Mouse (Mus musculus) spleen, postnatal 10 days (tissue): Measurements from ENCODE around the gene D16Ertd472e.
A peak's percentile ranks its signal among the peaks of the same experiment; 100 is the strongest.

Experiments
- DNase-seq, 2 experiments: peaks; one replicate each; pipeline ENCODE4 v3.0.0; 2021 to 2022; ENCODE audit warnings: low spot score in 2 of 2

D16Ertd472e gene

DNA sequence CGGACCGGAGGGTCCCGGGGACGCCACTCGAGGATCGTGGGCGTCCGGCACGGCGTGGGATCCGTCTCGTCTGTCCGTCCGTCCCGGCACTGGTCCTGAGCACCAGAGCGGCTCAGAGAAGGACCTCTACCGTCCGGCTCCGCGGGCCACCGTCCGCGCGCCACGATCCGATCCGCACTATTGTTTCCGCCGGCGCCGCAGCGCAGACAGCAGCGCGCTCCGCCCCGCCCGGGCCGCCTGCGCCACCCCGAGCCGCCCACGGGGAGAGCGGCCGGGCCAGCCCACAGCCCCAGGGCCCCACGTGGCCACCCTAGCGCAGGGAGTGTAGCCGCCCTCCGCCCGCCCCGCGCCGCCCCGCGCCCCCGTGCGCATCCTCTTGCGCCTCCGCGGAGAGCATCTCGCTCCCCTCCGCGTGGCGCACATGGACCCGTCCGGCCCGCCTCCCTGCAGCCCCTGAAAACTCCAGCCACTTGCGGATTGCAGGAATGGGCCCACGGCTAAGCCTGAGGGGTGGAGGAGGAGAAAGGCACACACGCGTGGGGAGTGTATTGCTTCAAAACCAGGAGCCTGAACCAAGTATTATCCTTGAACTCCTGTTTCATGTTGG is at the start of gene D16Ertd472e:
D16Ertd472e (minus strand) TSS at position 231 of the 607 bp plus-strand sequence.
- DNase-seq: peak; percentile 68 to 84

DNA sequence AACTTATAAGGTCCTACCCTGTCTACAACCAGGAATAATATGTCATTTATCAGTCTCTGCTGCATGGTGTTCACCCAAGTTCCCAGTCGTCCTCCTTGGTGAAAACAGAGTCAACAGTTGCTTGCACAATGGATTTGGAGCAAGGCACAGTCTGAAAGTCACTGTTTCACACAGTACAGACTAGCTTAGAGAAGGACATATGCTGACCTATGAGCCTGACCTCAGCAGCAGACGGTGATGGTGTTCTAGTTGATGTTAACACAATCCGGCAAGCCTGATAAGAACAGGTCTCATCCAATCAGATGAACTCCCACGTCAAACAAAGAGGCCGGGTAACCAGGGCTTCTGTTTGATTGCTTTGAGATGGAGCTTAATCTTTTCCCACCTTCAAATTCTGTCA is 46.2 kb upstream of the D16Ertd472e start:
- no peak for DNase-seq

DNA sequence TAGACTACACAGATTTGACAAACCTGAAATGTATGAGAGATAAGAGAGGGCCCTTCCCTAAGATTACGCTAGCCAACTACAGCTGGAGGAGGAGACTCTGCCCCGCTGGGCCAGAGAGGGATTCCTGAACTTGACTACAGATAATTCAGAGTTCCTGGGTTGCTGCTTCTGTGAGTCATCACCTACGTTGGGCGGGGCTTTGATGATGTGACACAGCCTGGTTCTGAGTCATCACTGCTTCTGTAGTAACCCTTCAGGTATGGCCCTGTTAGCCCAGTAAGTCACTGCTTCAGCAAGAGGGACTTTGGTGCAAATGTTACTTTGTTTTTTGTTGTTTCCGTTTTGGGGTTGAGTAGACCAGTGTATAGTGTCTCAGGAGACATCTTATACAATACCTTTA is 42.9 kb upstream of the D16Ertd472e start:
- no peak for DNase-seq

DNA sequence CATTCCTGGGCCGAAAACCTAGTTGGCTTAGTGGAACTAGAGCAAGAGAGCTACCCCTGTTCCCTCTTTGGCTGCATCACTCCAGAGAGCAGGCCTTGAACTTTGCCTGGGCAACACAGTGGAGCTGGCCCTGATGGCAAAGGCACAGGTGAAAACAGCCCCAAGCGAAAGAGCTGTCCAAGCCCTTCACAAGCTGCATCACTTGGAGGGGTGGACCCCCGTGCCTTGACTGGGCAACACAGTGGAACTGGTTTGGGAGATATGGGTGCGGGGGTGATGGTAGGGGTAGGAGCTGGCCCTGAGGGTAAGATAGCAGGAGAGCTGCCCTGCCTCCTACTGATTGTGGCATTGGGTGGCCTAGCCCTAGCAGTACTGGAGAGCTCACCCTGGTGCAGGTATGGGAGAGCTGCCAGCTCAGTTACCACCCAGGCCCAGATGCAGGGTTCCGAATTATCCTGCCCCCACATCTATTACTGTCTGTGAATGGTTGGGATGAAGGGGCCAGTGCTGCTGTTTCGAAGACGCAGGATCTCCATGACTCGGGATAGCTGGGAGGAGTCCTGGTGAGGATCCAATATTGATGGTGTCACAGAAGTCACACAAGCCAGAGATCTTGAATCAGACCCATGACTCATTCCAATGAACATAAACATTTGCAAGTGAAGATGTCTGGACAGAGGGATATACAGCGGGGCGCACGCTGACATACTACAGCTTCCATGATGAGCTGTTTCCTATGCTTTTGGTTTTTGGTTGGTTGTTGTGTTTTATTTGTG is 41.4 kb upstream of the D16Ertd472e start:
- DNase-seq: no peak

- DNase-seq: no peak
Measured at GRCm38 (mm10) chr16:78606202-78606601, 29.7 kb upstream of the D16Ertd472e start.

DNA sequence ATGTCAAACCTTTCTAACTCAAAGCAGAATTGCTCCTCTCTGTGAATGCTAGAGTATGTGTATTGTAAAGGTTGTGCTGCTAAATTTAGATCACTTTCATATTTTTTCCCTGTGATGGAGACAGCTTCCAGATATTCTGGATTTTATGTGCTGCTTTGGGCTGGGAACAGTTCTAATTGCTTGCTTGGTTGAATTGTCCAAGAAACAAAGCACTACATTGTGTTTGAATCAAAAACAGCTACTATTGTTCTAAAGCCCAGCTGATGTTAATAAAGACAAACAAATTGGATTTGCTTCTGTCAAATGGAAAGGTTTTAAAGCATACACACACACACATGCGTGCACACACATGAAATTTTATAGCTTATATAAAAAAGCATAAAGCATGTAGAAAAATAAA is 22.4 kb upstream of the D16Ertd472e start:
- DNase-seq: no peak

- DNase-seq: no peak
Measured at GRCm38 (mm10) chr16:78596381-78596780, 19.9 kb upstream of the D16Ertd472e start.

GRCm38 (mm10) chr16:78595821-78596220 is 19.3 kb upstream of the D16Ertd472e start:
- DNase-seq: no peak

GRCm38 (mm10) chr16:78594154-78594553 is 17.6 kb upstream of the D16Ertd472e start:
- DNase-seq: no peak

DNA sequence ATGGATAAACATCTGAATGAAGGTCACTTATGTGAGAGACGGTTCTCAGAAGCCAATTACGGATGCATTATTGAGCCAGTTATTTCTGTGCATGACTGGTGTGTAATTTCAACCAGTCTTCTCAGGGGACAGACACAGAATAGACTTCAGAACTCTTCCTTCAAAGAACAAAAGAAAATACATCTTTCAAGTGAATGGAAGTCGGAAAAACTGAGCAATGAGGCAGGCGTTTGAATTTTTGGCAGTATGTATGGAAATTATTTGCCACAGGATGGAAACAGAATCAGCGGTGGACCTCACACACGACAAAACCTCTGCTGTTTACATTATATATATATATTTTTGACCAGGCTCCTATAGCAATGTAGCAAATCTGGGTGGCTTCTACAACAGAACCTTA is 14.6 kb upstream of the D16Ertd472e start:
- no peak for DNase-seq

DNA sequence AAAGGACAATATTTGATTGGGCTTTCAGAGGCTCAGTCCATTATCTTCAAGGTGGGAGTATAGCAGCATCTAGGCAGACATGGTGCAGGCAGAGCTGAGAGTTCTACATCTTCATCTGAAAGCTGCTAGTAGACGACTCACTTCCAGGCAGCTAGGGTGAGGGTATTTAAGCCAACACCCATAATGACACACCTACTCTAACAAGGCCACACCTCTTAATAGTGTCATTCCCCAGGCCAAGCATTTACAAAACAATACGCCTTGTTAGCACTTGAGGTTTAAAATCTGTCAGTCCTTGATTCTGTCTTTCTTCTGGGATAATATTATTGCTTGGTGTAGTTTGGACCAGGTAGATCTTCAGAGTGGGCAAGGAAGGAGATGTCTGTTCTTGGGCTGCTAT is 12.3 kb upstream of the D16Ertd472e start:
- DNase-seq: no peak

GRCm38 (mm10) chr16:78586621-78587020 is 10.1 kb upstream of the D16Ertd472e start:
- no peak for DNase-seq

- no peak for DNase-seq
Measured at GRCm38 (mm10) chr16:78585664-78586397, 9.3 kb upstream of the D16Ertd472e start.

GRCm38 (mm10) chr16:78585163-78585562 is 8.7 kb upstream of the D16Ertd472e start:
- DNase-seq: no peak

- no peak for DNase-seq
Measured at GRCm38 (mm10) chr16:78583968-78584367, 7.5 kb upstream of the D16Ertd472e start.

DNA sequence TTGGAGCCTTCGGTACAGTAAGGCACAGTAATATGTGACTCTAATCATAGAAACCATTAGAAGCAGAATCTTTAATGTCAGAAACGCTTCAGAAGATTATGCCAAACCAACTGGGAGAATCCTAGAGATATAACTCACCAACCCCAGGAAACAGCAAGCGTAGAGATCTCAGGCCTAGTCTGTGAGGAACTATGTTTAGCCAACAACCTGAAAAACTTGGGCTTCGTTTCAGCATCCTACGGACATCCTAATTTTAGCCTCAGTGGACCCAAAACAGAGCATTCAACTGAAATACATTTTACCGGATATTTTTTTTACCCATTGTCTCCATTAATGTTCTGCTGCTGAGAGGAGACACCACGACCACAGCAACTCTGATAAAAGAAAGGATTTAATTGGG is 3.9 kb upstream of the D16Ertd472e start:
- DNase-seq: no peak

DNA sequence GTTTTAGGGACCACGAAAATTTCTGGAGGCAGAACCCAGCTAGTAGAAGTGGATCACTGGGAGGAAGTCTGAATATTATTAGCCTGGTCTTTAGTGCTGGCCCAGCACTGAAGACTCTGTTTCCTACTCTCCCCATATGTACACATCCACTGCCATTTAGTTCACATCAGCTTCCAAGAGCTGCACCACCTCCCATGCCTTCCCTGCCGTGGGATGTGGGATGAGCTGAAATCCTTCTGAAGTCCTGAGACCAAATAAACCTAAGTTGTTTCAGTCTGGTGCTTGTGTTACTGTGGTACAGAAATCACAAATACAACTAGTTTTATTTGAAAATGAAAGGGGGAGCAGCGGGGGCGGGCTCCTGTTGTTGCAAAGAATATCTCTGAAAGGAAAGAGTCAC is 2.9 kb upstream of the D16Ertd472e start:
- DNase-seq: no peak

- DNase-seq: no peak
Measured at GRCm38 (mm10) chr16:78577085-78577671, 670 bp upstream of the D16Ertd472e start.

DNA sequence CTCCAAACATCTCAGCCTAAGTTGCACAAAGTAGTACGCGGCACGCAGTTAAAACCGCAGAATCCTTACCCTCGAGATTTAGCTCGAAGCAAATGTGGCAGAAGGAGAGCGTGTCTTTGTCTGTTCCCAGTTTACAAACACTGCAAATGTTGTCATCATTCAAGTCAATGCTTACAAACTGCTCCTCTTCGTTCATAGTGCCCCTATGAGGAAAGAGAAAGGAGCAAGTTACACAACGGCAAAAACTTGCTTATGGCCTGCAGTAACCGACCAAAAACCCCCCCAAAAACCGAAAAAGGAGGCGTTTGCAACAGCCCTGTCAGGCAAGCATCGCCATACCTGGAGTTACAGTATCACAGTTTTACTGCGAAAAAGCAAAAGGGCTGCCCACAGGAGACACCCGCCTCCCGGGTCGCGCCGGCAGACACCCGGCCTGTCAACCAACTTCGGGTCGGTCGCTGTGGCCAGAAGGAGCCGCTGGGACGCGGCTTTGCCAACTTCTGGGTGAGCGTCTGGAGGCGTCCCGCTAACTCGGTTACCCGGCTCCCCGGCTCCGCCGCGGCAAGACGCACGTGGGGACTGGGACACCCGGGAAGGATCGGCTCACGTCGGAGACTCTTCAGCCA is 543 bp downstream of the D16Ertd472e start:
- no peak for DNase-seq

DNA sequence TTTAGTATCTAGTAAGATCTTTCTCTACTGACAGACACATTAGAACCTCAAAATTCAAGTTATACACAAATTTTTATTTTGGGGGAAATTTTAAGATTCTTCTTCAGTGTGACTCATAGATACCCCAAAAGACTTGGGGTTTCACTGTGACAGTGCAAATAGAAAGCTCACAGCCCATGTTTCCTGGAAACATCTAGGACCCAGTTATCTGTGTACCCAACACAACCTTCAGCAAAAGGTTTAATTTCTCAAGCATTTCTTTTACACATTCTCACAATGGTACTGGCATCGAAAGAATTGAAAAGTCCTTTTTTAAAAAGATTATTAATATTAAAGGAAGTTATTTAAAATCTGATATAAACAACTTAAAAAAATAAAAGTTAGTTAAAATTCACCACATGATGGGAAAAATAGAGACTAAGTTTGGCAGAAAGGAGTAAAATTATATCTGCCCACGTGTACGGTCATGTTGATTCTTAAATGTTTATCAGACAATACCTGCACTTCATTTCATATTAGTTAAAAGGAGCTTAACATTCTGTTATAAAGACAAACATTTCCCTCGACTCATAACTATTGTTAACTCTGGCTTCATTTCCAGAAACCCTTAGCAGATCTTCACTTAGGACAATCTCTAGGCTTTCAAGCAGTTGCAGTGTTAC is 1.2 kb downstream of the D16Ertd472e start:
- no peak for DNase-seq

DNA sequence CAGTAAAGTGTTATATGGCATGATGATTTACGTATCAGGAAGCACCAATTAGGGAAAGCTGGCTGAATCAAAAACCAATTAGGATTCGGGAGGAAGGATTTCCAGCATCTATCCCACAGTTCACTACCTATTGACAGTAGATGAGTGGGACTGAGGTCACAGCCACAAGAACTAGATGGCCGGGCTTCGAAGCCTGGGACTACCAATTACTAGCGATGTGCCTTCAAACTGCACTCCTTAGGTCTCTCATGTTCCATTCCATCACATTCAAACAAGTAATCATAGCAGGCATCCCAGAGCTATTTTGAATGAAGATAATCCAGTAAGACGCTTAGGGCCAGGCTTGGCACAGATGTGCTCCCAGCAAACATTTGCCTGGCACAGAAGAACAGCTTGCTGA is 2.3 kb downstream of the D16Ertd472e start:
- no peak for DNase-seq
